21 mouse cellular contexts compared by ENCODE assay signal in the genomic region with DNA sequence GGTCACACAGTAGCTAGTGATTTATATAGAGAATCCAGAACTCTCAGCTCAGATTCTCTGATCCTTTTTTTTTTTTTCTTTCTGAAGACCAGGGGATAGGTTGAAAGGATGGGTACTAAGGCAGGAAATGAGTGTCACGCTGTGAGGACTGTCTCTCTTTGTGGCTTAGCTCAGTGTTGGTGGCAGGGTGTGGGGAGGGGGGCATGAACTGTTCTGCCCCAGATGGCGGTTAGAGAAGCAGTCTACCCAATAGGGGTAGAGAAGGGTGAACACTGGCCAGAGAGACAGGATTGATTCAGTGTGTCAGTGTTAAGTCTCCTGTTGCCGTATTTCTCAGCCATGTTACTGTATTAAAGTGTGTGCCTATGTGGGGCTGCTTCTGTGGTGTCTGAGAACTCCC.
DNase-seq lines count a peak whose midpoint lies in the region; ATAC-seq and TF ChIP-seq lines count a peak whose summit lies in the region.
"Had no signal": no experiment of that assay in that cellular context is flagged by ENCODE, and none has a peak within 500 bp of the region (broad histone marks: within the 10 kb centered on the region; RNA-seq: fewer than 3 reads in every experiment).

No protein-coding gene starts in this region.

- no peak for TF ChIP-seq EP300 in stomach, postnatal 0 days (optimal IDR thresholded peaks at IDR 0.05)

- no peaks in the 10 kb centered on the region for H3K27me3 ChIP-seq in heart, embryonic 14.5 days (ENCODE audit: control insufficient read depth, insufficient read depth, low read length)
- H3K27me3 ChIP-seq in kidney, postnatal 0 days (ENCODE audit: insufficient read depth, low read length): no peaks in the 10 kb centered on the region
- no peaks in the 10 kb centered on the region for H3K27me3 ChIP-seq in stomach, embryonic 16.5 days (ENCODE audit: control insufficient read depth, insufficient read depth, low read length)
- no peaks in the 10 kb centered on the region for H3K27me3 ChIP-seq in stomach, postnatal 0 days (ENCODE audit: control insufficient read depth, insufficient read depth, low read length)
- H3K27me3 ChIP-seq: heart, embryonic 12.5 days; liver, embryonic 12.5 days had no signal

- no peak for ATAC-seq in heart, embryonic 14.5 days (ENCODE audit: insufficient number of reproducible peaks, insufficient read depth, low FRiP score, low read depth)
- no peak for ATAC-seq in kidney, postnatal 0 days (replicated peaks; ENCODE audit: low FRiP score, low read depth)
- no peak for ATAC-seq in stomach, embryonic 16.5 days (ENCODE audit: insufficient read depth, low FRiP score)
- ATAC-seq in stomach, postnatal 0 days (ENCODE audit: low FRiP score, low TSS enrichment): no peak
- ATAC-seq in granulocyte monocyte progenitor cell, adult 5-6 weeks (replicated peaks; ENCODE audit: poor library complexity, severe bottlenecking): no peak
- ATAC-seq: hindbrain, postnatal 0 days; liver, embryonic 12.5 days had no signal

- no peak overlapping the region for H3K4me2 ChIP-seq in heart, embryonic 14.5 days (ENCODE audit: low read length)
- H3K4me2 ChIP-seq in kidney, postnatal 0 days (ENCODE audit: low read length): no peak overlapping the region
- no peak overlapping the region for H3K4me2 ChIP-seq in stomach, embryonic 16.5 days (ENCODE audit: low read depth, low read length)
- no peak overlapping the region for H3K4me2 ChIP-seq in stomach, postnatal 0 days (replicated peaks; ENCODE audit: low read depth)
- H3K4me2 ChIP-seq: heart, embryonic 12.5 days; liver, embryonic 12.5 days had no signal

- DNase-seq in heart, adult 8-10 months (ENCODE audit: low spot score): no peak
- no peak for DNase-seq in kidney, postnatal 0 days (ENCODE audit: low spot score)
- DNase-seq in kidney, adult 11 months: no peak
- DNase-seq in stomach, postnatal 0 days (ENCODE audit: low spot score): no peak
- DNase-seq in mesoderm, embryonic 11.5 days (ENCODE audit: low read depth, low spot score): peak; percentile 34
- DNase-seq: adrenal gland, adult 8-10 months; cerebellum, adult 9-10 months; gastrocnemius, postnatal 25 days; heart, postnatal 4 days; kidney, adult 2 months; lung, adult 2 months; right cerebral cortex, postnatal 25 days; thymus, adult 2 months had no signal

- peak overlapping the region; percentile 0 to 42; a peak in 3 of 4 replicates for H3K27ac ChIP-seq in heart, embryonic 14.5 days (replicated peaks in 1 of 2; ENCODE audit: control insufficient read depth in 1 of 2, insufficient read depth in 1 of 2, low read depth in 2 of 2, low read length in 2 of 2)
- H3K27ac ChIP-seq in kidney, postnatal 0 days: 0 out of 2 replicates have a peak overlapping the region, but pooled peaks have one; percentile 8
- peak overlapping the region; percentile 28; the same call in 1 of the 2 replicates for H3K27ac ChIP-seq in stomach, embryonic 16.5 days (ENCODE audit: low read length)
- H3K27ac ChIP-seq in stomach, postnatal 0 days (replicated peaks): no peak overlapping the region
- H3K27ac ChIP-seq: hindbrain, postnatal 0 days; liver, embryonic 12.5 days; midbrain, embryonic 10.5 days had no signal

- H3K9me3 ChIP-seq in heart, embryonic 14.5 days (ENCODE audit: control insufficient read depth, low read length): 0 out of 2 replicates have a peak, but pooled peaks cover 1% of the 10 kb centered on the region
- H3K9me3 ChIP-seq in kidney, postnatal 0 days (replicated peaks; ENCODE audit: low read length): no peaks in the 10 kb centered on the region; the same call in 1 of the 2 replicates
- no peaks in the 10 kb centered on the region; the same call in 1 of the 2 replicates for H3K9me3 ChIP-seq in stomach, embryonic 16.5 days (replicated peaks; ENCODE audit: control insufficient read depth, low read length)
- H3K9me3 ChIP-seq in stomach, postnatal 0 days (ENCODE audit: control insufficient read depth, low read length): no peaks in the 10 kb centered on the region
- H3K9me3 ChIP-seq: liver, embryonic 12.5 days; midbrain, embryonic 10.5 days had no signal

- 0 out of 2 replicates have a peak, but pooled peaks cover 4% of the 10 kb centered on the region for H3K36me3 ChIP-seq in heart, embryonic 14.5 days (ENCODE audit: control insufficient read depth, insufficient read depth, low read length)
- no peaks in the 10 kb centered on the region for H3K36me3 ChIP-seq in kidney, postnatal 0 days (ENCODE audit: insufficient read depth, low read length)
- H3K36me3 ChIP-seq in stomach, embryonic 16.5 days (ENCODE audit: control insufficient read depth, insufficient read depth, low read length): no peaks in the 10 kb centered on the region
- no peaks in the 10 kb centered on the region for H3K36me3 ChIP-seq in stomach, postnatal 0 days (ENCODE audit: control insufficient read depth, insufficient read depth, low read length)
- H3K36me3 ChIP-seq: liver, embryonic 12.5 days; midbrain, embryonic 10.5 days had no signal

- H3K4me3 ChIP-seq in heart, embryonic 14.5 days (ENCODE audit: control insufficient read depth in 1 of 2, insufficient read depth in 1 of 2, low read depth in 1 of 2, low read length in 2 of 2): no peak overlapping the region
- H3K4me3 ChIP-seq in kidney, postnatal 0 days (replicated peaks; ENCODE audit: low read depth, low read length): no peak overlapping the region
- no peak overlapping the region for H3K4me3 ChIP-seq in stomach, embryonic 16.5 days (replicated peaks; ENCODE audit: low read length)
- no peak overlapping the region for H3K4me3 ChIP-seq in stomach, postnatal 0 days (ENCODE audit: low read depth, low read length)
- H3K4me3 ChIP-seq: erythroblast, embryonic 14.5 days; heart, embryonic 12.5 days; liver, embryonic 12.5 days; midbrain, embryonic 10.5 days had no signal

- TF ChIP-seq CTCF in kidney, postnatal 0 days (IDR thresholded peaks at IDR 0.05; ENCODE audit: low read depth): no peak
- TF ChIP-seq CTCF in stomach, postnatal 0 days (IDR thresholded peaks at IDR 0.05; ENCODE audit: low read depth): no peak

- WGBS in heart, embryonic 14.5 days: 72% methylated on average over 3 of the region's 3 CpGs
- 58% methylated on average over 3 of the region's 3 CpGs for WGBS in kidney, postnatal 0 days
- WGBS in stomach, embryonic 16.5 days: 60% methylated on average over 3 of the region's 3 CpGs
- WGBS in stomach, postnatal 0 days: 63% methylated on average over 3 of the region's 3 CpGs

- peaks cover 10 to 26% of the 10 kb centered on the region in 2 experiments for H3K4me1 ChIP-seq in heart, embryonic 14.5 days (ENCODE audit: control insufficient read depth in 2 of 2, insufficient read depth in 2 of 2, low read length in 2 of 2)
- H3K4me1 ChIP-seq in kidney, postnatal 0 days (replicated peaks; ENCODE audit: insufficient read depth, low read length): no peaks in the 10 kb centered on the region
- H3K4me1 ChIP-seq in stomach, embryonic 16.5 days (ENCODE audit: control insufficient read depth, insufficient read depth, low read length): 0 out of 2 replicates have a peak, but pooled peaks cover 5% of the 10 kb centered on the region
- no peaks in the 10 kb centered on the region for H3K4me1 ChIP-seq in stomach, postnatal 0 days (replicated peaks; ENCODE audit: control insufficient read depth, insufficient read depth)
- H3K4me1 ChIP-seq: liver, embryonic 12.5 days had no signal

- H3K9ac ChIP-seq in heart, embryonic 14.5 days (ENCODE audit: low read length): no peak overlapping the region
- H3K9ac ChIP-seq in kidney, postnatal 0 days (ENCODE audit: low read depth, low read length): no peak overlapping the region
- H3K9ac ChIP-seq in stomach, embryonic 16.5 days (ENCODE audit: low read length): no peak overlapping the region
- H3K9ac ChIP-seq in stomach, postnatal 0 days (ENCODE audit: low read length): no peak overlapping the region
- H3K9ac ChIP-seq: heart, embryonic 12.5 days; liver, embryonic 12.5 days had no signal
